Mouse (Mus musculus): ENCODE measurements around the gene Mapk13.

- TF ChIP-seq TAL1 (IDR thresholded peaks at IDR 0.05; ENCODE audit: low read length) (no peak), GATA1 (IDR thresholded peaks at IDR 0.05; ENCODE audit: low read length) (no peak)
Measured at GRCm38 (mm10) chr17:28766781-28767515, 2.1 kb upstream of the Mapk13 start.
